10 mouse cellular contexts compared by ENCODE assay signal in the genomic region with DNA sequence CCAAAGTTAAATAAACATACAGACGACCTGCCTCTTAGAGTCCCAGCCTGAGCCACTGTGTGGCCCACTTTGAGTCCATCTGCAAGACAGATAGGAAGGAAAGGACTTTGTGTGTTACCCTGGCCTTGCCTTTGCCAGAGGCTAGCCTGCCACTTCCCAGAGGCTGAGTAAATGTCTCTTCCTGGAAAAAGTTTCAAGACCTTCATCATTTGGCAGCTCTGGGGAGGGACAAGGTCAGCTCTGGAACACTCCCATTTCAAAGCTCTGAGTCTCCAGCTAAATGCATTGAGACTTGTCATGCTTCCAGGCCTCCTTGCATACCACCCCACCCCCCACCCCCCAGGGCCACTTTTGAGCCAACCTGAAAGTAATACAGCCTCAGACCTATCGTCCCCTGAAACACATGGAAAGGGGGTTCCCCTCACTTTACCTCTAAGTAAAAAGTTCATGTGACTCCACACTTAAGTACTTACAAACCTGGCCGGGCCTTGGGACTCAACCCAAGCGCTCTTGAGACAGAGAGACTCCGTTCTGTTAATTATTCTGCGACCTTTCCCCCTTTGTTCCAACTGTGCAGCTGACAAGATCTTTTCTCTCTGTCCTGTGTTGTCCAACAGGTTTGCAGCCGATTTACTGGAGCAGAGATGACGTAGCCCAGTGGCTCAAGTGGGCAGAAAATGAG.
DNase-seq lines count a peak whose midpoint lies in the region; ATAC-seq lines count a peak whose summit lies in the region.
"Had no signal": no experiment of that assay in that cellular context is flagged by ENCODE, and none has a peak within 500 bp of the region (broad histone marks: within the 10 kb centered on the region; RNA-seq: fewer than 3 reads in every experiment).

No protein-coding gene starts in this region.

- intact Hi-C loops in heart, postnatal 36 days (cut with DNase I) = no loop called here

- DNase-seq in heart, postnatal 36 days = no peak
- DNase-seq in ES-CJ7 (ENCODE audit: low read depth, low spot score) = peak; percentile 49
- DNase-seq in adrenal gland, postnatal 10 days = peak; percentile 62
- peak; percentile 69 for DNase-seq in kidney, postnatal 14 days
- no peak for DNase-seq in right cerebral cortex, postnatal 36 days (ENCODE audit: low spot score in 2 of 2)
- DNase-seq: thymus, postnatal 25 days had no signal

- no peaks in the 10 kb centered on the region for H3K27me3 ChIP-seq in heart, embryonic 13.5 days (replicated peaks)
- H3K27me3 ChIP-seq: neural tube, embryonic 12.5 days had no signal

- ATAC-seq in heart, embryonic 13.5 days (ENCODE audit: extremely low read depth, insufficient number of reproducible peaks, low FRiP score, low TSS enrichment) = no peak
- no peak for ATAC-seq in granulocyte monocyte progenitor cell, adult 5-6 weeks (replicated peaks; ENCODE audit: poor library complexity, severe bottlenecking)

- peaks cover 29% of the 10 kb centered on the region for H3K36me3 ChIP-seq in heart, embryonic 13.5 days
- H3K36me3 ChIP-seq: neural tube, embryonic 12.5 days had no signal

- no peak overlapping the region for H3K4me3 ChIP-seq in heart, embryonic 13.5 days
- H3K4me3 ChIP-seq: neural tube, embryonic 12.5 days had no signal

- H3K27ac ChIP-seq in heart, embryonic 13.5 days (replicated peaks) = peak overlapping the region; percentile 25
- H3K27ac ChIP-seq: neural tube, embryonic 12.5 days had no signal

- 65% methylated on average over 8 of the region's 8 CpGs for WGBS in heart, embryonic 13.5 days

- no peak overlapping the region for H3K4me2 ChIP-seq in heart, embryonic 13.5 days
- H3K4me2 ChIP-seq: neural tube, embryonic 12.5 days had no signal

- H3K9ac ChIP-seq in heart, embryonic 13.5 days = no peak overlapping the region
- H3K9ac ChIP-seq: neural tube, embryonic 12.5 days had no signal

- H3K4me1 ChIP-seq in heart, embryonic 13.5 days = peaks cover 61% of the 10 kb centered on the region

- no peaks in the 10 kb centered on the region for H3K9me3 ChIP-seq in heart, embryonic 13.5 days
- H3K9me3 ChIP-seq: G1E; neural tube, embryonic 12.5 days had no signal

Comparison
In these comparisons a context has a peak if more than half of its experiments do, and no peak if none do; other contexts are left out.
1. DNase-seq: peak in ES-CJ7 (single experiment), adrenal gland, postnatal 10 days (single experiment) and kidney, postnatal 14 days (single experiment); none in heart, postnatal 36 days (0 of 2) and right cerebral cortex, postnatal 36 days (0 of 2).